Mouse (Mus musculus): ENCODE data around the gene Egr2.
A peak's percentile ranks its signal among the peaks of the same experiment; 100 is the strongest.

Gene Egr2

DNA sequence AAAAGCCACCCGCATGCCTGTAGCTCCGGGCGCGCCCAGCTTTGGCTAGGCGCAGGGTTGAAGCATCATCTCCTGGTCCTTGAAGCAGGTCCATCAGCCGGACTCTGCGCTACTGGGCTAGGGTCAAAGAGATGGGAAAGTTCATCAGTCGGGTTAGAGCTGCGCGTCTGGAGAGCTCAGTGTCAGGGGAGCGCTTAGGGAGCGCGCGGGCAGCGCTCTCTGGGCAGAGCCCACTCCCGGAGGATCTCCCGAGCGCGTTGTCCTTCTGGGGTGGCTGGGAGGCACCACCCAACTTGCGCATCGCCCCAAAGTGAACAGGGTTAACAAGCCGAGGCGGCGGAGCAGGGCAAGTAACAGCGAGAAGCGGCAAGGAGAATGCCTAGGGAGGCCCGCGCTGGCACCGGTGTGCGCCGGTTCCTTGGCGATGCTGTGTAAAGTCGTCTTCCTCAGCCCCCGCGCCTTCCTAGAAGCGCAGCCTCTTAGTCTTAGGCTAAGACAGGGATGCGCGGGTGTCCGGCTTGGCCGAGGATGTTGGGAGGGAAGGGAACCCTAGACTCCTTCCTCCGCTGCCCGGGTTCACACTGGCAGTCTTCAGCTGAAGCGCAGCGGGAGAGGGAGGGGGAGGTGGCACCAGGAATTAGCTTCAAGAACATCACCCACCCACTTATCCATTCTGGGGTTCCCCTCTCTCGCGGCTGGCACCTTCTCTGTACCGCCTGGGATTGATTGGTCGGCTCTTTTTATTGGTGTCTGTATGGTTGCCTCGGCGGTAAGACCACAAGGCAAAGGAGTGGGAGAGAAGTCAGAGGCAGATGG, 3.5 kb downstream of the Egr2 start:
- no peak for DNase-seq (ENCODE audit: low spot score in 2 of 2)

DNA sequence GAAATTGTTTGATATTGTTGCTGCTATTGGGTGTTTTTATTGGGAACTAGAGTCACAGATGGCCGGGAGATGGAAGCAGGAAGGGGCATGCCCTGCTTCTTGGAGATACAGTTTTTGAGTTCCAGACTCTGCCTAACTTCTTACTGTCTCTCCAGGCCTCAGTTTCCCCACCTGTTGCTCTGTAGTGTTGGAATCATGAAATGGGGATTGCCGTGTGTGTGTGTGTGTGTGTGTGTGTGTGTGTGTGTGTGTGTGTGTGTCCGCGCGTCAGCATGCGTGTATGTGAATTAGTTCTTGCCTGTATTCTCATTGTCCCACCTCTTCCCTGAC, 4.1 kb downstream of the Egr2 start:
- DNase-seq (ENCODE audit: low spot score in 2 of 2): no peak

DNA sequence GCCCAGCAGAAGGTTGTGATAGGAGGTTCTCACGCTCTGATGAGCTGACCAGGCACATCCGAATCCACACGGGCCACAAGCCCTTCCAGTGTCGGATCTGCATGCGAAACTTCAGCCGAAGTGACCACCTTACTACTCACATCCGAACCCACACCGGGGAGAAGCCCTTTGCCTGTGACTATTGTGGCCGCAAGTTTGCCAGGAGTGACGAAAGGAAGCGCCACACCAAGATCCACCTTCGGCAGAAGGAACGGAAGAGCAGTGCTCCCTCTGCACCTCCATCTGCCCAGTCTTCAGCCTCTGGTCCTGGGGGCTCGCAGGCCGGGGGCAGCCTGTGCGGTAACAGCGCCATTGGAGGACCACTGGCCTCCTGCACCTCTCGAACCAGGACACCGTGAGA, 5.3 kb downstream of the Egr2 start:
- DNase-seq (ENCODE audit: low spot score in 2 of 2): no peak

DNA sequence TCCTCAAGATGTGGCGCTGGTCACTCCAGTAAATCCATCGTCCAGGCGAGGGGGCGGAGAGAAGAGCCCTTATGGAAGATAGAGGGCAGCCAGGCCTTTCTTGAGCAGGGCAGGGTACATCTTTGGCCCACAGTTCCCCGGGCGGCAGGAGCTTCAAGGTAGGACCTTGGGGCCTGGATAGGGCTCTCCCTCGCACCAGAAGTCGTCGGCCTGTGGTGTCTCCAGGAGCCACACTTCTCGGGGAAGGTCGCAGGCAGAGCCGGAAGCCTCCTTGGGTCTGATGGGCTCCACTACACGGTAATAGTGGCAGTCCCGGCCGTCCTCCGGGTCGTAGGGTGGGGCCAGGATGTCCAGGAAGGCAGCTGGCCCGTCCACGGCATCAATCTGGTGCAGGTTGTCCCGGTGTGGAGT, 12.6 kb downstream of the Egr2 start:
- DNase-seq (ENCODE audit: low spot score in 2 of 2): peak in 1 of 2 experiments; percentile 16

DNA sequence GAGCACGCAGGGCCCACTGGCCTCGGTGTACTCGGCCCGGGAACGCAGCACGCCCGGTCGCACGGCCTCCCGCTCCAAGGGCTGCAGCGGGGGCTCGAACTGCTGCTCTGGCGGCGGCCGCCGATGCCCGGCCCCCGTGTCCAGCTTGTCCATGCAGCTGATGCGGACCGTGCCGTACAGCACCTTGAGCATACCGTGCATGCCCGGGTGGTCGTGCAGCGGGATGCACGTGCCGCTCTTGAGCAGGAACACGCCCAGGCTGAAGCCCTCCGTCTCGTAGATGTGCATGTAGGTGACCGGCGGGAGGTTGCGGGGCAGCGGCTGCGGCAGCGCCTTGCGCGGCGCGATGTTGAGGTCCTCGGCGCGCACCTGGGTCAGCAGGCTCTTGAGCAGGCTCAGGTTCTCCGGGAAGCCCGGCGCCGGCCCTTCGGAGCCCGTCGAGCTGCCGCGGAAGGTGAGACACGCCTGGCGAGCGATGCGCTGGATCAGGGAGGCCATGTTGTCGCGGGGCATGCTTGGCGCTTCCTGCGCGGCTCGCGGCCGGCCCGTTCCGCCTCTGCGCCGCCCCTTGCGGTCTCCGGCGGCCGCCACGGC, 13.1 kb downstream of the Egr2 start:
- DNase-seq (ENCODE audit: low spot score in 2 of 2): peak; percentile 38 to 43

- peak; percentile 62 to 73 for DNase-seq (ENCODE audit: low spot score in 2 of 2)
Observed at GRCm38 (mm10) chr10:67548877-67549731, 13.8 kb downstream of the Egr2 start, which contains the start of gene Ado. TSS of gene Ado (minus strand) at chr10:67548955.

DNA sequence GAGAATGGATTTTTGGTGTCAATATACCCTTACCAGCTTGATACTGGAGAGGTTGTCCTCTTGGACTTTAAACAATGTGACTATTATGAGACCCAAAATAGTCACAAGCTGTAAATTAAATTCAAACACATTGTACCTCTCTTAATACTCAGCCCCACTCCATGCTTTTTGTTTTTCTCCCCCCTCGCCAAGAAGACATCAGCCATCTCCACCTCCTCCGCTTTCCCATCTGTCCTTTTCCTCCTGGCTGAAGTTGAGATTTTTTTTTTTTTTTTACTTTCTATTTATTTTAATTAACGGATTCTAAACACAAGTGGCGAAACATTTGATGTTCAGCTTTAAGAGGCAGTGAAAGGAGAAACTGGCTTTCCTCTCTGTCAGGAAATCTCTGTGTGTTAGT, 22.8 kb downstream of the Egr2 start:
- no peak for DNase-seq (ENCODE audit: low spot score in 2 of 2)

DNA sequence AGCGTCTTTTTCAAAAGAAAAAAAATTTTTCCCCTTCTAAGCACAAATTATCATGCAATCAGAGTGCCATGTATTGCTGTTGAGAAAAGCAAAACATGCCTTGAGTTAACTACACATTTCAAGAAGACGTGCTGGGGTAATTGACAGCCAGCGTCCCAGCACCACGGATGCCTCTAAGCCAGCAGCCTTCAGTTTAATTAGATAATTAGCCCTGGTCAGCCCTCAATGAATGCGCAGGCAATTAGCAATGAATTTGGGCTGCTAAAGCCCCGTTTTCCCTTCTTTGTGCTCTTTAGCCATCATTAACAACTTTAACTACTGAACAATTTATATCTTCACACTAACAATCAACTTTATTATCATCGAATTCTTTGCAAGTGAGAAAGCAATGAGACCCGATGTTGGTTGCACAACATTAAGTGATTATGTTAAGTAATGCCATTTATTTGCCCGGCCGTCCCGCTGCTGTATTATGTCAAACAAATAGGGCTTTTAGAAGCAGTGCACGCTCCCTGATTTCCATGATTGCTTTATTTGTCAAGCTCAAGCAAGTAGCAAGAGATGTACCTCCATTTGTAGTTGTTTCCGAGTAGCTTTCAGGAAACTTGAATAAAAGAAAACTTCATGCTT, 24.6 kb downstream of the Egr2 start:
- no peak for DNase-seq (ENCODE audit: low spot score in 2 of 2)

DNA sequence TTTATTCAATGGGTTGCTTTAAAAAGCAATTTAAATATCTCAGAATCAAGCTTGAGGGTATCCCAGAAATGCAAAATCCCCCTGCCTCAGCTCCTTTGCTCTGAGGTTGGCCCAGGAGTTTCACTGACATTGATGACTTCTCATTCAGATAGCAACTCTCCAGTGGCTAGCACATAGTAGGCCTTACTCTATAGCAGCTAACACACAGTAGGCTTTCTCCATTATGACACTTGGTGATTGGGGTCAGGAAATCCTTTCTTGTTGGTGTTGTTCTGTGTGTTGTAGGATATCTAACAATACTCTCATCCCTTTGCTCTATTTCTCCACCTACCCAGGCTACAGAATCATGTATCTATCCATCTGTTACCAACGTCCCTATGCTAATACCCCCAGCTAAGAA, 25.9 kb downstream of the Egr2 start:
- DNase-seq (ENCODE audit: low spot score in 2 of 2): no peak

- no peak for DNase-seq (ENCODE audit: low spot score in 2 of 2)
Observed at GRCm38 (mm10) chr10:67564509-67564908, 29.2 kb downstream of the Egr2 start.

- DNase-seq (ENCODE audit: low spot score in 2 of 2): no peak
Observed at GRCm38 (mm10) chr10:67566104-67566503, 30.8 kb downstream of the Egr2 start.

DNA sequence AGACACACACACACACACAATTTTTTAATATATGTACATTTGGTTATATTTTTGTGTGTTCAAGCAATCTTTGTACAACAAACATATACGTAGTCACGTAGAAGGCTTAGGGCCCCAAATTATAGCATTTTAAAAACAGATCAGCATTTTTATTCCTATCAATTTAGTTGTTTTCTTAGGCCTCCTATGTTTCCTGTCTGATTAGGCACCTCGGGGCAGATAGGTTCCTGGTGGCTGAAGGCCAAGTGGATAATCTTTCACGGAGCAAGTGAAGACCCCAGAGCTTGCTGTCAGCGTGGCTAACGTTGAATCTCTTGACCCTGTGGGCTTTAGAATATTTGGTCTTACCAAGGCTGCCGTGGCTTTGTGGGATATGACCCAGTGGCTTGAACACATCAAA, 34.3 kb downstream of the Egr2 start:
- no peak for DNase-seq (ENCODE audit: low spot score in 2 of 2)

DNA sequence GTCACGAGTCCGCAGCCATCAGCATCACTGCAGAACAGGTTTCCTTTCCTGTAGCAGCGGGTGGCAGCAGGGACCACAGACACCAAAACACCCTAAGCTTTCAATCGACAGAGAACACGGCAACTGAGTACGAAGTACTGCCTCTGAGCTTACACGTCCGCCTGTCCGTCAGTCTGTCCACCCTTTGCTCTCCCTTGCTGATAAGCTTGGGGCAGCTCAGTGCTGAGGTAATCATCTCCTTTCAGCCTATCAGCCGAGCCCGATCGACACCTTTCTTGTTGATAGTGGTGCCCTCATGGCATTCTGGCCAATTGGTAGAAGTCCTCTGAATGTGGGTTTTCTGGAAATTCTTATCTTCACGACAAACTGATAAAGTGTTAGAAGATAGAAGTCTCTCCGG, 36.2 kb downstream of the Egr2 start:
- no peak for DNase-seq (ENCODE audit: low spot score in 2 of 2)

DNA sequence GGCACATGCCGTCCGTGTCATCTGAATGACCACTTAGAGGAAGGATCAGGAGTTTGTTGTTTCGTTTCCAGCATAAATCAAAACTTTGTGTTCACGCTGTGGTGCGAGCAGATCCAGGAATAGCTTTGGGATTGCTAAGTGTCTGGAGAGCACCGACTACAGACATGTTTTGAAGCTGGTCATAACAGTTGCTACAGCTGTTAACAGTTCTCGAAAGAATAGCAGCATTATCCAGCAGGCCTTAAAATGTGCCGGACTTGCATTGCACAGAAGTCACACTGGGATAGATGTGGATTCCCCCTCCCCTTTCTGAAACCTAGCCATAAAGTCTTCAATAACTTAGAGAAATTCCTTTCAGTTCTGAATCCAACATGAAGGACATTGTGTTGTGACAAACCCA, 38.0 kb downstream of the Egr2 start:
- DNase-seq (ENCODE audit: low spot score in 2 of 2): no peak

- DNase-seq (ENCODE audit: low spot score in 2 of 2): no peak
Observed at GRCm38 (mm10) chr10:67579830-67580229, 44.6 kb downstream of the Egr2 start.

- peak in 1 of 2 experiments; percentile 17 for DNase-seq (ENCODE audit: low spot score in 2 of 2)
Observed at GRCm38 (mm10) chr10:67581698-67582285, 46.5 kb downstream of the Egr2 start.

DNA sequence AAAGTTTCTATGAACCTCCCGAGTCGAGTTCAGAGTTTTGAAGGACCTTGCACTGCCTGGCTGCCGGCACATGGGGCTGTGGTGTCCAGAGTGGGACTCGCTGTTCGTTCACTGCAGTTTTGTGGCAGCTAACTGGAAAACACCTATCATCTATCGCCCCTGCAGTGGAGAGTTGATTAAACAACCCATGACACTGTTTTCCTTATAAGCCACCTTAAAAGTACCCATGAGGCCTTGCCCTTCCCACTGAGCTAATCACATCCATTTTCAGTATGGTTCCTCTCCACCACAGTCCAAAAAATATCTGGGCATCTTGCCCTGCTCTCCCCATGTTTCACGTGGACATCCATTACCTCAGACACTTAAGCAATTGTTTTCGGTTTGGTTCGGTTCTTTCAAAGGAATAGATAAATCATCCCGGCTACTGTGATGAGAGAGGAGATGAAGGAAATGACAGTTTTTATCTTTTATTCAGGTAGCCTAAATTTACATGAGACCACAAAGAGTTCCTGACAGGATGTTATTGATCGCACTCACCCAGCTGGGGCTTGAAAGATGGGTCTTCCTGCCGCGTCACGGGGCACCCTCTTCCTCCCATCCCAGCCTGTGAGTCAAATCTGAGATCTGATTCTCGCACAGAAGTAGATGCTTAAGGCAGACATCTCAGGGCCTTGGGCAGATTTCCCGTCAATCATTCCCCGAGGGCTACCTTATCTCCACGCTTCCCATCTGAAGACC, 50.8 kb downstream of the Egr2 start:
- DNase-seq (ENCODE audit: low spot score in 2 of 2): no peak

Measured in spleen, postnatal 14 days (tissue).